Mouse (Mus musculus) midbrain, embryonic 13.5 days (tissue): ENCODE measurements around the gene Zfp36l3. TPM values are rescaled to one million over a fixed set of nuclear protein-coding genes. Genes with fewer than 3 reads are reported as not detected.
"Not testable (repeated sequence)": the region's sequence is repeated elsewhere in the genome, so short reads cannot be mapped to it uniquely, and the experiment has no call there.

Experiments used
- ATAC-seq: fragments of 200-750 bp; cut with Nextera tagmentation; 2 replicates; pipeline ENCODE4 v1.8.0; 2017; ENCODE audit warnings: mild to moderate bottlenecking, moderate TSS enrichment, moderate library complexity
- H3K27ac ChIP-seq: fragments of 300-500 bp; sonication (generic); 2 replicates; pipeline ENCODE4 v1.5.1; 2015; ENCODE audit warnings: inconsistent platforms, mild to moderate bottlenecking, moderate library complexity
- H3K27me3 ChIP-seq: fragments of 300-500 bp; sonication (generic); 2 replicates; pipeline ENCODE4 v1.6.1; 2015; ENCODE audit warnings: mild to moderate bottlenecking, inconsistent platforms
- H3K36me3 ChIP-seq: fragments of 300-500 bp; sonication (generic); 2 replicates; pipeline ENCODE4 v1.6.1; 2015; ENCODE audit warnings: mild to moderate bottlenecking, inconsistent platforms
- H3K4me1 ChIP-seq: fragments of 300-500 bp; sonication (generic); replicated peaks from 2 replicates; pipeline ENCODE4 v1.6.1; 2015; ENCODE audit warnings: inconsistent platforms
- H3K4me2 ChIP-seq: fragments of 300-500 bp; sonication (generic); replicated peaks from 2 replicates; pipeline ENCODE4 v1.6.1; 2015; ENCODE audit warnings: moderate library complexity, mild to moderate bottlenecking, inconsistent platforms
- H3K4me3 ChIP-seq: fragments of 300-500 bp; sonication (generic); replicated peaks from 2 replicates; pipeline ENCODE4 v1.5.1; 2015; ENCODE audit warnings: mild to moderate bottlenecking, inconsistent platforms
- H3K9ac ChIP-seq: fragments of 300-500 bp; sonication (generic); replicated peaks from 2 replicates; pipeline ENCODE4 v1.6.1; 2015; ENCODE audit warnings: mild to moderate bottlenecking, inconsistent platforms
- H3K9me3 ChIP-seq: fragments of 300-500 bp; sonication (generic); 2 replicates; pipeline ENCODE4 v1.6.1; 2016; ENCODE audit warnings: mild to moderate bottlenecking, inconsistent platforms
- WGBS: fragments of 180-500 bp; shearing (Covaris S2); methylation state at CpG from one replicate; pipeline ENCODE4 v1.1.7; 2015; 5-methylcytosine and 5-hydroxymethylcytosine counted together
- polyA plus RNA-seq: library from polyadenylated mRNA; unstranded; fragments of >200 nt; fragmentation: Nextera tagmentation; extraction: Ambion mirVana; gene quantifications from 2 replicates; pipeline ENCODE4 v1.2.1, GENCODE M21; 2015

The Zfp36l3 gene
- polyA plus RNA-seq, result not detected in 2 replicates

DNA sequence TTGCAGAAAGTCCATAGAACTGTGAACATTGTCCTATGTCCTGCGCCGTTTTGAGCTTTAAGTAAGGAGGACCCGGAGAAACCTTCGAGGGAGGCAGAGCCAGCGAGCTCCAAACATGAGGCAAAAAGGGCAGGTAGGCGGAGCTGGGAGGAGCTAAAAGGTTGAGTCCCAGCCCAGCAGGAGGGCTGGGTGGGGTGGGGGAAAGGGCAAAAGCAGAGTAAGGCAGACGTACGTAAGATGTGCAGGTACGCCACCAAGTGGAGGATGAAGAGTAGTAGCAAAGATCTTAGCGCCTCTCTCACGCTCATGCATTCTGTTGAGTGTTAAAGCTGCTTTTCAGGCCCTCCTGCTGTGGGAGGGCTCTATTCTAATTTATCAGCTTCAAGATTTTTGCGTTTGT is at the start of gene Zfp36l3:
TSS of gene Zfp36l3 (minus strand) at position 119 of the 400 bp plus-strand sequence.
- ATAC-seq, result no peak
- H3K27ac ChIP-seq, result no peak within 1 kb of the TSS
- peaks cover 9% of the 10 kb centered on the region; the same call in 1 of the 2 replicates for H3K9me3 ChIP-seq
- H3K27me3 ChIP-seq, result no peaks in the 10 kb centered on the region
- H3K4me3 ChIP-seq, result no peak within 1 kb of the TSS
- WGBS, result 94% methylated on average over 12 of the region's 12 CpGs
- H3K9ac ChIP-seq, result no peak within 1 kb of the TSS
- H3K4me1 ChIP-seq, result no peaks in the 10 kb centered on the region
- H3K36me3 ChIP-seq, result no peaks in the 10 kb centered on the region
- H3K4me2 ChIP-seq, result no peak within 1 kb of the TSS

DNA sequence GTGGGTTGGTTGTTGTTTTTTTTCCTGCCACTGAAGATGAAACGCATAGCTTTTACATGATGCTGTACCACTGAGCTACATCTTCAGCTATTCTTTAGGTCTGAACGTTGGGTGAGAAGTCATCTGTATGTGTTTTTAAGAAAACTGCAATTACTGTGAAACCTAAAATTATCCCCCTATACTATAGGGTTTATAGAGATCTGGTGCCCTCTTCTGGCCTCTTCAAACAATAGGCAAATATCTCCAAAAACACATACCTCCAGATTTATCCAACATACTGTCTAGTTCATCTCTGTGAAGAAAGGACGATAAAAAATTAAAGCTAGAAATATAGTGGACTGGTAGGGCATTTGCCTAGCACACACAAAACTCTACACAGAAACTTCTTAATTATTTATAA is 22.9 kb upstream of the Zfp36l3 start:
- WGBS, result 27% methylated on average over 3 of the region's 3 CpGs
- Histone ChIP-seq H3K4me2 (no peak overlapping the region), H3K4me1 (no peaks in the 10 kb centered on the region), H3K27me3 (no peaks in the 10 kb centered on the region), H3K27ac (no peak overlapping the region), H3K36me3 (no peaks in the 10 kb centered on the region), H3K9ac (no peak overlapping the region), H3K4me3 (no peak overlapping the region), H3K9me3 (no peaks in the 10 kb centered on the region)
- no peak for ATAC-seq

DNA sequence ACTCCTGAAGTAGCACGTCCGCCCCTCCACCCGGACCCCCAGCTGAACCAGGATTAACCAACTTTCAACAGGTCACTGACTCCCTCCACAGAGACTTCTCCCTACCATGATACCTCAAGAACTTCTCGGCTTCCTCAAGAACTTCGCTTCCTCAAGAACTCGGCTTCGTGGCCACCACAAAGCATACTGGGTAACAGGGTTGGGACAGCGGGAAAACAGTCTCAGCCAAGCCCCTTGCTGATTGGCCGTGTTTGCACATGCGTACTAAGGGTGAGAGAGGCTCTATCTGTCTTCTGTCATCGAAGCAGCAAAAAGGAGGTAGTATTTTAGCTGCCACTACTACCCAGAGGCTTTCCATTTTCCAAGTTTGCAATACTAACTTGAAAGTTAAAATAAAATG is 21.3 kb upstream of the Zfp36l3 start, which contains the start of gene Xlr:
TSS of gene Xlr (minus strand) at position 188 of the 400 bp plus-strand sequence.
- H3K4me3 ChIP-seq, H3K4me1 ChIP-seq, H3K9me3 ChIP-seq, H3K36me3 ChIP-seq, H3K27me3 ChIP-seq, H3K9ac ChIP-seq, H3K4me2 ChIP-seq, H3K27ac ChIP-seq, ATAC-seq: not testable (repeated sequence)
- whole genome bisulfite sequencing, result 83% methylated on average over 11 of the region's 11 CpGs

DNA sequence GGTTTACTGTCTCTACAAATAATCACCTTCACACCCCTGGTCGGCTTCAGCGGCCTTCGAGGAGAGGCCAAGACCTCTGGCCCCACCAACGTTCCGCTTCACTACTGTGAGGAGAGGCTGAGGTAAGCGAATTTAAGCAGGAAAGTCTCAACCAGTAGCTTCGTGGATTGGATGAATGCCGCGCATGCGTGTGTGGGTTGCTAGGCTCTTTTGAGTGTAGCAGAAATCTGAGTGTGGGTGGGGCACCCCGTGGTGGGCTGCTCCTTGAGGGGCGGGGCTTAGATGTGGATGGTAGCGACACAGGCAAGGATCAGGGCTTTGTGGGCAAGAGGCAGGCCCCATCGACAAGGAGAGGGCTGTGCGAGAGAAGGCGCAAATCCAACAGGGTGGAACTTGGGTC is 18.5 kb downstream of the Zfp36l3 start, which contains the start of gene 1700013H16Rik:
TSS of gene 1700013H16Rik (minus strand) at position 96 of the 400 bp plus-strand sequence.
- WGBS, result 91% methylated on average over 16 of the region's 16 CpGs
- no peaks in the 10 kb centered on the region for H3K4me1 ChIP-seq
- H3K36me3 ChIP-seq, result no peaks in the 10 kb centered on the region
- H3K4me2 ChIP-seq, result no peak within 1 kb of the TSS
- no peak within 1 kb of the TSS for H3K27ac ChIP-seq
- no peaks in the 10 kb centered on the region for H3K27me3 ChIP-seq
- no peak for ATAC-seq
- no peak within 1 kb of the TSS for H3K9ac ChIP-seq
- no peak within 1 kb of the TSS for H3K4me3 ChIP-seq
- 0 out of 2 replicates have a peak, but pooled peaks cover 3% of the 10 kb centered on the region for H3K9me3 ChIP-seq

DNA sequence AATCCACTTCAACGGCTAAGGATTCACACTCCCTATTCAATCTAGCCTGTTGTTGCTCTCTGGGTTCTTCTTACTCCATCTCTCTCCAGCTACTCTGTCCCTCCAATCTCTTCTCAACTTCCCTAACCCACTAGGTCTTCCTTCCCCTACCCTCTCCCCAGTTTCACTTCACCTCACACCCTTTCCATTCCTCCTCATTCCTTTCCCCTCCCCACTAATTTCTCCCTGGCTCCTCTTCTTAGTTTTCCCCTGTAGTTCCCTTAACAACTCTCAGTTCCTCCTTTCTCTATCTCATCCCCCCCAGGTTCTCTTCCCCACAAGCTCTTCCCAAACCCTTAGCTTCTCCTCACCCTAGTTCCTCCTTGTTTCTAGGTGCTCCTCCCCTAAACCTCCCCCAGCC is 23.3 kb downstream of the Zfp36l3 start:
- no peak for ATAC-seq
- 79% methylated on average over 1 of the region's 1 CpGs for WGBS

DNA sequence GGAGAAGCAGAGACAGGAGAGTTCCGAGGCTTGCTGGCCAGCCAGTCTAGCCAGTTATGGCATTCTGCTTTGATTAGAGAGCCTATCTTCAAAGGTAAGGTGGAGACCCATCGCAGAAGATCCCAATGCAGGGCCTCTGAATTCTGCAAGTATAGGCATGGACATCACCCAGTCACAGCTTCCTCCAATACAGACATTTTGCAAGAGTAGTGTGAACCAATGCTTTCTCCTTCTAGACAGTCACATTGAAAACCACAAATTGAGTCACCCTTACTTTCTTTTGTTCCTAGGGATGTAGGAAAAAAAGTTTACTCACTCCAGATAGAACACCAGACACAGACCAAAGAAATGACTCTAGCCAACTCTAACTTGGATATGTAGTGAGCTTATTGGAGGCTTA is 47.2 kb downstream of the Zfp36l3 start:
- no peak overlapping the region for H3K4me2 ChIP-seq
- no peaks in the 10 kb centered on the region for H3K27me3 ChIP-seq
- no peaks in the 10 kb centered on the region for H3K4me1 ChIP-seq
- H3K4me3 ChIP-seq, result no peak overlapping the region
- no peaks in the 10 kb centered on the region for H3K9me3 ChIP-seq
- 75% methylated on average over 2 of the region's 2 CpGs for WGBS
- no peaks in the 10 kb centered on the region for H3K36me3 ChIP-seq
- H3K9ac ChIP-seq, result no peak overlapping the region
- H3K27ac ChIP-seq, result no peak overlapping the region
- ATAC-seq, result no peak

More for the DNA sequence above, 23.3 kb downstream of the Zfp36l3 start:
- 0 out of 2 replicates have a peak, but pooled peaks cover 3% of the 10 kb centered on the region for H3K9me3 ChIP-seq
- no peaks in the 10 kb centered on the region for H3K27me3 ChIP-seq
- no peaks in the 10 kb centered on the region for H3K36me3 ChIP-seq
- no peaks in the 10 kb centered on the region for H3K4me1 ChIP-seq
- no peak overlapping the region for H3K4me3 ChIP-seq
- no peak overlapping the region for H3K4me2 ChIP-seq
- no peak overlapping the region for H3K27ac ChIP-seq
- no peak overlapping the region for H3K9ac ChIP-seq

DNA sequence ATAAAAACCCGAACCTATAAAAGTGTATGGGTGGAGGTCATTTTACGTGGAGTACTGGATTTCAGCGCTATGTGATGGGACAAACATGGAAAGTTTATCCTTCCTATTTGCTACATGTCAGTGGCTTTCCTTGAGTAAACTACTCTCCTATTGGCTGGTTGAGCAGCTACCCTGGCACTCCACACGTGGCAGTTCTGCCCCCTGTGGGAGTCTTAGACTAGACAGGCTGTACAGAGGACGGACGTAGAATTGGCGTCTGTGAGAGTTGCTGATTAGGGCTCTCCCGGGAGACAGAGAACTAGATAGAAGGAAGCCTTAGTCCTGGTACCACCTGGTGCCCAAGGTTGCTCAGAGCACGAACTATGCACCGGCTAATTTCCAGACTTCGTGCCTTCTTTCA is 51.6 kb downstream of the Zfp36l3 start, which contains the start of gene 4930502E18Rik:
TSS of gene 4930502E18Rik (plus strand) at position 231 of the 400 bp plus-strand sequence.
- WGBS, result 81% methylated on average over 11 of the region's 11 CpGs

More for the DNA sequence above, 51.6 kb downstream of the Zfp36l3 start, which contains the start of gene 4930502E18Rik:
- Histone ChIP-seq H3K27me3 (no peaks in the 10 kb centered on the region), H3K9ac (no peak within 1 kb of the TSS), H3K27ac (no peak within 1 kb of the TSS), H3K4me1 (no peaks in the 10 kb centered on the region), H3K9me3 (no peaks in the 10 kb centered on the region), H3K36me3 (no peaks in the 10 kb centered on the region), H3K4me3 (no peak within 1 kb of the TSS), H3K4me2 (no peak within 1 kb of the TSS)
- no peak for ATAC-seq

Other genes with a start within 250 kb of the Zfp36l3 start
- 173 and 178 TPM in 2 replicates for gene Rtl8c, start 168.4 kb downstream of the Zfp36l3 start, polyA plus RNA-seq
- gene Gm14597, start 167.4 kb downstream of the Zfp36l3 start, polyA plus RNA-seq, result not detected in 2 replicates
- gene Rtl8a, start 132.7 kb downstream of the Zfp36l3 start, polyA plus RNA-seq, result 176 and 177 TPM in 2 replicates
- gene Rtl8b, start 106.0 kb downstream of the Zfp36l3 start, polyA plus RNA-seq, result 136 and 139 TPM in 2 replicates
- 0.11 TPM in 1 of 2 replicates, not detected in the other for gene 4930502E18Rik, start 51.6 kb downstream of the Zfp36l3 start, polyA plus RNA-seq
- gene 1700013H16Rik, start 18.6 kb downstream of the Zfp36l3 start, polyA plus RNA-seq, result not detected in 2 replicates
- 1.8 and 1.9 TPM in 2 replicates for gene Xlr, start 21.3 kb upstream of the Zfp36l3 start, polyA plus RNA-seq